In genomic region chr2:36235917-36236316, GRCm38 (mm10) we compare ENCODE assay signal across 7 mouse cellular contexts. TPM values are rescaled to one million over a fixed set of nuclear protein-coding genes. Genes with fewer than 3 reads are reported as not detected.
DNase-seq lines count a peak whose midpoint lies in the region; ATAC-seq lines count a peak whose summit lies in the region.

No protein-coding gene starts in this region.

- H3K9me3 ChIP-seq in megakaryocyte, embryonic 14.5 days: no peaks in the 10 kb centered on the region

- DNase-seq in cerebellum, adult 9-10 months: peak; percentile 93
- DNase-seq in heart, postnatal 14 days: peak; percentile 43 to 67
- peak; percentile 54 to 59 for DNase-seq in lung, postnatal 4 days
- no peak for DNase-seq in left cerebral cortex, adult 9 months (ENCODE audit: low spot score in 2 of 2)
- no peak for DNase-seq in gastrocnemius, postnatal 25 days

- intact Hi-C loops in heart, postnatal 14 days (cut with DNase I): no loop called here

- H3K27me3 ChIP-seq in megakaryocyte, embryonic 14.5 days (replicated peaks): no peaks in the 10 kb centered on the region

- no peak for ATAC-seq in megakaryocyte, adult 5-6 weeks (ENCODE audit: poor library complexity, severe bottlenecking)

- peaks cover 93% of the 10 kb centered on the region for H3K4me1 ChIP-seq in megakaryocyte, embryonic 14.5 days

- H3K36me3 ChIP-seq in megakaryocyte, embryonic 14.5 days (replicated peaks; ENCODE audit: low read length): peaks cover 93% of the 10 kb centered on the region

- H3K4me3 ChIP-seq in megakaryocyte, embryonic 14.5 days (replicated peaks): peak overlapping the region; percentile 91

RNA-seq across cellular contexts. Expression of gene Ptgs1, which starts 5.7 kb away (rescaled TPM):
- polyA plus RNA-seq in megakaryocyte, embryonic 14.5 days (2012; ENCODE audit: insufficient read depth, low replicate concordance): 118 and 153 TPM in 2 replicates
- 20.2 and 21.3 TPM in 2 replicates for total RNA-seq in megakaryocyte, adult 5-6 weeks (2015)
- total RNA-seq in megakaryocyte, adult 5-6 weeks (2017): 18.9 and 32.4 TPM in 2 replicates
- total RNA-seq in heart, postnatal 14 days (2021): 10 to 100 TPM; 19.0 to 21.4 TPM
- 1 to 10 TPM; 4.2 to 5.5 TPM for total RNA-seq in gastrocnemius, postnatal 25 days (2021)

Comparison
In these comparisons a context has a peak if more than half of its experiments do, and no peak if none do; other contexts are left out.
1. DNase-seq: peak in cerebellum, adult 9-10 months (single experiment), heart, postnatal 14 days (2 of 2) and lung, postnatal 4 days (2 of 2); none in left cerebral cortex, adult 9 months (0 of 2) and gastrocnemius, postnatal 25 days (single experiment).